Mouse (Mus musculus): Measurements from ENCODE around the gene Adamtsl4.

DNA sequence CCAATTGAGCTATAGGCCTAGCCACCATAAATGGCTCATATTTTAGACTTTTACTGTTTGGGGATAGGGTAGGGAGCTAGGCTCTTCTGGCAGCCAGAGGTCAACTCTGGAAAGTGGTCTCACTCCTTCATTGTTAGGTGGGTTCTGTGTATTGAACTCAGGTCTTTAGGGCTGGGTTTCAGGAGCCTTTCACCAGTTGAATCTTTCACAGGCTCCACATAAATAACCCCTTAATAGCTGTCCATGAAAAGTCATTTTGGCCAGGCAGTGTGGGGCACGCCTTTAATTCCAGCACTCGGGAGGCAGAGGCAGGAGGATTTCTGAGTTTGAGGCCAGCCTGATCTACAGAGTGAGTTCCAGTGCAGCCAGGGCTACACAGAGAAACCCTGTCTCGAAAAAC lies 30.0 kb downstream of the Adamtsl4 start:
- TF ChIP-seq POLR2A (IDR thresholded peaks at IDR 0.05; ENCODE audit: low read depth, low read length) (no peak), CTCF (IDR thresholded peaks at IDR 0.05; ENCODE audit: borderline replicate concordance, insufficient read depth, low read length) (no peak)

All from embryonic fibroblast, embryonic 13.5 days (primary cell).